In the genomic region with DNA sequence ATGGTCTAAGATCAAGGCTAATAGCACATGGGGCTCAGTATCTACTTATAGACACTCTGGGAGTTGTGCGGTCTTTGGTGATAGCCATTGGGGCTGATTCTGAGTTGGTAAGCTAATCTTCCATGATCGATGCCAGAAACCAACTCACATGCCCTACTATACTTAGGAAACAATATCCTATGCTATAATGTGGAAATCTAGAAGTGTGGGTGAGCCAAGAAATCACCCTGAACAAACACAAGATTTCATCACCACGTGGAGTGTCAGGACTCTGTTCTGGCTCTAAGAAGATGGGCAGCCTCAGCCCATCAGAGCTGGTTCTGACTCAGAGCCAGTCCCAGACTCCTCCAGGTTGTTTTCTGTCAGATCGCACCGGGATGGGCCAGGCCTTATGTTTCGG, we compare ENCODE assay signal across 20 mouse cellular contexts.
A peak's percentile ranks its signal among the peaks of the same experiment; 100 is the strongest.
DNase-seq lines count a peak whose midpoint lies in the region; ATAC-seq and TF ChIP-seq lines count a peak whose summit lies in the region.
"Had no signal": no experiment of that assay in that cellular context is flagged by ENCODE, and none has a peak within 500 bp of the region (broad histone marks: within the 10 kb centered on the region; RNA-seq: fewer than 3 reads in every experiment).

No protein-coding gene starts in this region.

- ATAC-seq in liver, postnatal 0 days, result peak; percentile 62
- no peak for ATAC-seq in liver, embryonic 11.5 days (replicated peaks; ENCODE audit: low FRiP score)
- ATAC-seq: activated CD4-positive, CD25-positive, alpha-beta regulatory T cell, adult 4 months; forebrain, embryonic 14.5 days; hindbrain, embryonic 16.5 days; inflammation-experienced regulatory T-cells, adult 6 months; Patski had no signal

- H3K4me1 ChIP-seq in liver, postnatal 0 days (ENCODE audit: insufficient read depth), result peaks cover 3% of the 10 kb centered on the region; the same call in 1 of the 2 replicates
- no peaks in the 10 kb centered on the region for H3K4me1 ChIP-seq in liver, embryonic 11.5 days (replicated peaks; ENCODE audit: control insufficient read depth, insufficient read depth, low read length)
- H3K4me1 ChIP-seq in testis, adult 2 months (ENCODE audit: control insufficient read depth, insufficient read depth, low read length), result no peaks in the 10 kb centered on the region
- H3K4me1 ChIP-seq: hindbrain, embryonic 12.5 days had no signal

- DNase-seq in heart, adult 11 months, result peak; percentile 30
- no peak for DNase-seq in heart, adult 9 months (ENCODE audit: low spot score in 2 of 2)
- no peak for DNase-seq in liver, postnatal 0 days
- DNase-seq in liver, embryonic 11.5 days (ENCODE audit: low spot score), result no peak
- no peak for DNase-seq in testis, postnatal 10 days (ENCODE audit: low spot score)
- peak; percentile 74 for DNase-seq in gonadal fat pad, adult 2 months (ENCODE audit: low read depth)
- DNase-seq in left cerebral cortex, adult 18-20 months (ENCODE audit: low spot score in 2 of 2), result no peak
- DNase-seq: adrenal gland, adult 2 months; adrenal gland, postnatal 25 days; embryo, embryonic 11 days; gastrocnemius, postnatal 36 days had no signal

- no peak for TF ChIP-seq POLR2A in testis, adult 2 months (IDR thresholded peaks at IDR 0.05; ENCODE audit: control insufficient read depth, low read depth, low read length)

- no peak overlapping the region for H3K4me3 ChIP-seq in liver, postnatal 0 days (ENCODE audit: low read depth, low read length)
- no peak overlapping the region for H3K4me3 ChIP-seq in liver, embryonic 11.5 days (ENCODE audit: low read depth, low read length)
- H3K4me3 ChIP-seq in testis, adult 2 months (ENCODE audit: control insufficient read depth, low read depth, low read length), result peak overlapping the region; percentile 0; the same call in 1 of the 2 replicates
- H3K4me3 ChIP-seq: embryonic facial prominence, embryonic 12.5 days; forebrain, embryonic 10.5 days; hindbrain, embryonic 12.5 days had no signal

- H3K27me3 ChIP-seq in liver, postnatal 0 days (ENCODE audit: insufficient read depth, low read length), result no peaks in the 10 kb centered on the region
- no peaks in the 10 kb centered on the region for H3K27me3 ChIP-seq in liver, embryonic 11.5 days (replicated peaks; ENCODE audit: control insufficient read depth, insufficient read depth, low read length)
- no peaks in the 10 kb centered on the region for H3K27me3 ChIP-seq in testis, adult 2 months (ENCODE audit: control insufficient read depth, insufficient read depth, low read length)
- H3K27me3 ChIP-seq: embryonic facial prominence, embryonic 12.5 days; hindbrain, embryonic 12.5 days; Patski had no signal

- TF ChIP-seq CTCF in liver, postnatal 0 days (IDR thresholded peaks at IDR 0.05; ENCODE audit: low read depth), result no peak
- TF ChIP-seq CTCF in testis, adult 2 months (IDR thresholded peaks at IDR 0.05; ENCODE audit: control insufficient read depth, insufficient read depth, insufficient replicate concordance, low read depth, low read length), result no peak

- no peak overlapping the region for H3K27ac ChIP-seq in liver, postnatal 0 days (ENCODE audit: low read depth)
- no peak overlapping the region for H3K27ac ChIP-seq in liver, embryonic 11.5 days (ENCODE audit: low read depth, low read length)
- no peak overlapping the region for H3K27ac ChIP-seq in testis, adult 2 months (ENCODE audit: control insufficient read depth, insufficient read depth, low read depth, low read length)
- H3K27ac ChIP-seq: embryonic facial prominence, embryonic 12.5 days; forebrain, embryonic 10.5 days; hindbrain, embryonic 12.5 days had no signal

- H3K9me3 ChIP-seq in liver, postnatal 0 days (ENCODE audit: low read length), result no peaks in the 10 kb centered on the region
- H3K9me3 ChIP-seq in liver, embryonic 11.5 days (ENCODE audit: control insufficient read depth, low read length), result no peaks in the 10 kb centered on the region

- H3K4me2 ChIP-seq in liver, postnatal 0 days (ENCODE audit: low read depth, low read length), result no peak overlapping the region
- H3K4me2 ChIP-seq in liver, embryonic 11.5 days, result no peak overlapping the region
- H3K4me2 ChIP-seq: embryonic facial prominence, embryonic 12.5 days; hindbrain, embryonic 12.5 days had no signal

- 75% methylated on average over 6 of the region's 6 CpGs for WGBS in liver, postnatal 0 days (ENCODE audit: insufficient replicate concordance)
- WGBS in liver, embryonic 11.5 days, result 91% methylated on average over 6 of the region's 6 CpGs

- H3K9ac ChIP-seq in liver, postnatal 0 days (replicated peaks), result no peak overlapping the region
- no peak overlapping the region for H3K9ac ChIP-seq in liver, embryonic 11.5 days (ENCODE audit: low read depth, low read length)
- H3K9ac ChIP-seq: embryonic facial prominence, embryonic 12.5 days; hindbrain, embryonic 12.5 days had no signal

- no peaks in the 10 kb centered on the region for H3K36me3 ChIP-seq in liver, postnatal 0 days (replicated peaks; ENCODE audit: insufficient read depth, low read length)
- H3K36me3 ChIP-seq in liver, embryonic 11.5 days (ENCODE audit: control insufficient read depth, insufficient read depth, low read length), result no peaks in the 10 kb centered on the region
- H3K36me3 ChIP-seq in testis, adult 2 months (ENCODE audit: control insufficient read depth, insufficient read depth, low read length), result no peaks in the 10 kb centered on the region
- H3K36me3 ChIP-seq: embryonic facial prominence, embryonic 12.5 days; forebrain, embryonic 10.5 days; hindbrain, embryonic 12.5 days had no signal

- TF ChIP-seq EP300 in liver, postnatal 0 days (IDR thresholded peaks at IDR 0.05; ENCODE audit: low read depth), result no peak; the same call in 1 of the 2 replicates

Comparison
In these comparisons a context has a peak if more than half of its experiments do, and no peak if none do; other contexts are left out.
1. DNase-seq: peak in heart, adult 11 months (single experiment) and gonadal fat pad, adult 2 months (single experiment); none in heart, adult 9 months (0 of 2), liver, postnatal 0 days (single experiment), liver, embryonic 11.5 days (single experiment), testis, postnatal 10 days (single experiment) and left cerebral cortex, adult 18-20 months (0 of 2).